Mouse (Mus musculus) cerebellum, adult 2 months (tissue): ENCODE measurements around the gene Foxn2. TPM values are rescaled to one million over a fixed set of nuclear protein-coding genes. Genes with fewer than 3 reads are reported as not detected.
"Not testable (repeated sequence)": the region's sequence is repeated elsewhere in the genome, so short reads cannot be mapped to it uniquely, and the experiment has no call there.

Source experiments
- DNase-seq, 2 experiments: peaks; one replicate each; pipeline ENCODE4 v3.0.0; 2021
- H3K27ac ChIP-seq: fragments of 200-500 bp; 2 replicates; pipeline ENCODE4 v1.5.1; 2012; ENCODE audit warnings: low read length, control low read depth, inconsistent platforms; ENCODE audit not compliant: insufficient read depth
- H3K27me3 ChIP-seq: fragments of 200-500 bp; 2 replicates; pipeline ENCODE4 v1.6.1; 2012; ENCODE audit warnings: inconsistent platforms, mild to moderate bottlenecking, low read length, moderate library complexity; ENCODE audit not compliant: control insufficient read depth, insufficient read depth
- H3K4me1 ChIP-seq: fragments of 200-500 bp; 2 replicates; pipeline ENCODE4 v1.6.1; 2011; ENCODE audit warnings: low read length; ENCODE audit not compliant: control insufficient read depth, insufficient read depth
- H3K4me3 ChIP-seq: fragments of 200-500 bp; replicated peaks from 2 replicates; pipeline ENCODE3; 2011; ENCODE audit warnings: mild to moderate bottlenecking, low read depth, low read length, control low read depth; ENCODE audit not compliant: insufficient read depth
- CTCF ChIP-seq: fragments of 200-500 bp; IDR thresholded peaks from 2 replicates; pipeline ENCODE4 v1.5.1; 2011; ENCODE audit warnings: low read depth, mild to moderate bottlenecking, control low read depth, low read length, moderate library complexity, borderline replicate concordance; ENCODE audit not compliant: insufficient read depth
- POLR2A ChIP-seq: fragments of 200-500 bp; IDR thresholded peaks from 2 replicates; pipeline ENCODE4 v1.6.1; 2011; ENCODE audit warnings: low read length, control low read depth, borderline replicate concordance; ENCODE audit not compliant: insufficient read depth
- WGBS: fragments of 180-500 bp; shearing (Covaris S2); methylation state at CpG from one replicate; pipeline ENCODE4 v1.1.7; 2018; 5-methylcytosine and 5-hydroxymethylcytosine counted together
- polyA plus RNA-seq: library from polyadenylated mRNA; depleted of rRNA; stranded (reverse); fragments of >200 nt; gene quantifications from 2 replicates; pipeline ENCODE4 v1.2.3, GENCODE M21; 2012

Gene Foxn2
- polyA plus RNA-seq, 1 experiment, result 20.1 TPM

GRCm38 (mm10) chr17:88458079-88458478 lies 17.6 kb downstream of the Foxn2 start:
- peaks cover 4% of the 10 kb centered on the region; the same call in 1 of the 2 replicates for H3K4me1 ChIP-seq
- no peaks in the 10 kb centered on the region for H3K27me3 ChIP-seq
- H3K27ac ChIP-seq, result no peak overlapping the region
- 64% methylated on average over 3 of the region's 3 CpGs for WGBS
- TF ChIP-seq POLR2A, result no peak
- TF ChIP-seq CTCF, result no peak
- H3K4me3 ChIP-seq, result no peak overlapping the region
- DNase-seq, result no peak

DNA sequence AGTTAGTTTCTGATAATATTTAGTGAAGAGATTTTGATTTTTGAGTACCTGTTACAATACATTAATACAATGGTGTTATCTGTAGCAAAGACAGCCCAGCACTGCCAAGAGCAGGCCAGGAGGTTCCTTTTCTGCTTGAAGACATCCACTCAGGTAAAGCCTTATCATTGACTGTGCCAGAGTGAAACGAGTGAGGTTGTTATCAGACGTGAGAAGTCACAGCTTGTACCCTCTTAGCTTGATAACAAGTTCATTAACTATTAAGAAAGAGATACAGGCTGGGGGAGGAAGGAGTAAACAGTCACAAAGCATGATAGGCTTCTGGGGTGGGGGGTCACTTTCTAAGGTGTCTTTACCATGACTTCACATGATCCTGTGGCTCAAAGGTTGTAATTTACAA lies 19.0 kb downstream of the Foxn2 start:
- TF ChIP-seq POLR2A (no peak), CTCF (no peak)
- Histone ChIP-seq H3K27me3 (no peaks in the 10 kb centered on the region), H3K4me1 (peaks cover 7% of the 10 kb centered on the region; the same call in 1 of the 2 replicates), H3K27ac (no peak overlapping the region), H3K4me3 (no peak overlapping the region)
- 17% methylated on average over 2 of the region's 2 CpGs for WGBS
- no peak for DNase-seq

DNA sequence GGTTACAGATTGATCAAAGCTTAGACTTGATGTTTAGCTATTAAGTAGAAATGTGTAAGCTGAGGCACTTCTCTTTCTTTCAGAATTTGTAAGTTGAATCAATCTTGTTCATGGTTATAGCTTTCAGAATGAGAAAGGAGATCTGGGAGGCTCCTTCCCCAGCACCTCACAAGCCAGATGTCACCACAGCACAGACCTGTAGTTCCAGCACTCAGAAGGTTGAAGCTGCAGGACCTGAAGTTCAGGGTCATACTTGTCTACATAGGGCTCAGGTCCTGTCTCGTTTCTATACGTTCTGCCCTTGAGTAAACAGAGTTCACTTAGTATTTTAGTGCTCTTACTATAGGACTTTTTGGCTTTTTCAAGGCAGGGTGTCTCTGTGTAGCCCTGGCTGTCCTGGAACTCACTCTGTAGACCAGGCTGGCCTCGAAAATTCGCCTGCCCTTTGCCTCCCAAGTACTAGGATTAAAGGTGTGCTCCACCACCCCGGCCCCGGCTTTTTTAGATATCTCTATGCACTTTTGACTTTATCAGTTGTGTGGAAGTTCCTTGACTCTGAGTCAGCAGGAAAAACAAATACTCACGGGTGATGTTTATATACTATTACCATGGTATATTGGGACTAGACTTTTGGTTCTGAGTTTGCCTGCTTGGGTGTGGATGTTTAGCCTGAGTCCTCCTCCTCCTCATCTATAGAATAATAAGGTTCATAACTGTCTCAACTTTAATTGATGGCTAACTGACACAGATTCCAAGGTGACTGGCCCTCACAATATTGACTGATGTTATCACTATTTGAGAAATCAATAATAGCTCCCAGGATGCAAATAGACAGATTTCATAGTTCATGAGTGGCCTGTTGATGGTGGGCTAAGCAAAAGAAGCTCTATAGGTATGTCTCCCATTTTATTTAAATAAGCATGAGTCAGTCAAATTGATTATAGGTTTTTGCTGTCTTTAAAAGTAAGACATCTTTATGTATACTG lies 19.7 kb downstream of the Foxn2 start:
- H3K4me1 ChIP-seq, result peaks cover 7% of the 10 kb centered on the region; the same call in 1 of the 2 replicates
- TF ChIP-seq CTCF (no peak), POLR2A (no peak)
- H3K27ac ChIP-seq, result no peak overlapping the region
- no peak overlapping the region for H3K4me3 ChIP-seq
- WGBS, result 76% methylated on average over 7 of the region's 7 CpGs
- no peak for DNase-seq
- H3K27me3 ChIP-seq, result no peaks in the 10 kb centered on the region

- WGBS, result 24% methylated on average over 5 of the region's 5 CpGs
- Histone ChIP-seq H3K4me1 (peaks cover 7% of the 10 kb centered on the region; the same call in 1 of the 2 replicates), H3K4me3 (no peak overlapping the region), H3K27ac (peak overlapping the region; percentile 30; the same call in 1 of the 2 replicates), H3K27me3 (no peaks in the 10 kb centered on the region)
- DNase-seq, result peak; percentile 57 to 73
- TF ChIP-seq POLR2A (no peak), CTCF (no peak)
Measured at GRCm38 (mm10) chr17:88462658-88463057, 22.1 kb downstream of the Foxn2 start.

- no peak for DNase-seq
- TF ChIP-seq POLR2A, result no peak
- no peak for TF ChIP-seq CTCF
- Histone ChIP-seq H3K27ac (no peak overlapping the region), H3K4me3 (no peak overlapping the region), H3K4me1 (peaks cover 7% of the 10 kb centered on the region; the same call in 1 of the 2 replicates), H3K27me3 (no peaks in the 10 kb centered on the region)
- WGBS, result 49% methylated on average over 1 of the region's 1 CpGs
Measured at GRCm38 (mm10) chr17:88466591-88466990, 26.1 kb downstream of the Foxn2 start.

DNA sequence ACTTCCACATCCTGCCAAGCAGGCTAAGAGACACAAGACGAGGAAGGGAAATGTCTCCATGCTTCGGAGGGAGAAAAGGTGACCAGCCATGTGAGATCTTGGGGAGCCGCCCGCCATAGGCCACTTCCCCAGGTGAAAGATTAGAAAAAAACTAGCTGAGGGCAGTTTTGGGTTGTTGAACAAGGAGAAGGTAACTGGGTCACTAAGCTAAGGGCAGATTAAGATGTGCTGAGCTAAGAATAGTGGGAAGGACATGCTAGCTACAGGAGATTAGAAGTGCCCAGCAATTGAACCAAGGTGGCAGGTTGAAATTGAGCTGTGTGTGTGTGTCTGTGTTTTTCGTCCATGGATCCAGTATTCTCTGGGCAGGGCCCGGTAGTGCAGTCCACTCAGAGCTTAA lies 27.2 kb downstream of the Foxn2 start:
- H3K27me3 ChIP-seq, result no peaks in the 10 kb centered on the region
- H3K4me3 ChIP-seq, result no peak overlapping the region
- H3K4me1 ChIP-seq, result peaks cover 6% of the 10 kb centered on the region; the same call in 1 of the 2 replicates
- DNase-seq, result no peak
- no peak overlapping the region for H3K27ac ChIP-seq
- 72% methylated on average over 6 of the region's 6 CpGs for WGBS
- TF ChIP-seq CTCF, result no peak
- no peak for TF ChIP-seq POLR2A

DNA sequence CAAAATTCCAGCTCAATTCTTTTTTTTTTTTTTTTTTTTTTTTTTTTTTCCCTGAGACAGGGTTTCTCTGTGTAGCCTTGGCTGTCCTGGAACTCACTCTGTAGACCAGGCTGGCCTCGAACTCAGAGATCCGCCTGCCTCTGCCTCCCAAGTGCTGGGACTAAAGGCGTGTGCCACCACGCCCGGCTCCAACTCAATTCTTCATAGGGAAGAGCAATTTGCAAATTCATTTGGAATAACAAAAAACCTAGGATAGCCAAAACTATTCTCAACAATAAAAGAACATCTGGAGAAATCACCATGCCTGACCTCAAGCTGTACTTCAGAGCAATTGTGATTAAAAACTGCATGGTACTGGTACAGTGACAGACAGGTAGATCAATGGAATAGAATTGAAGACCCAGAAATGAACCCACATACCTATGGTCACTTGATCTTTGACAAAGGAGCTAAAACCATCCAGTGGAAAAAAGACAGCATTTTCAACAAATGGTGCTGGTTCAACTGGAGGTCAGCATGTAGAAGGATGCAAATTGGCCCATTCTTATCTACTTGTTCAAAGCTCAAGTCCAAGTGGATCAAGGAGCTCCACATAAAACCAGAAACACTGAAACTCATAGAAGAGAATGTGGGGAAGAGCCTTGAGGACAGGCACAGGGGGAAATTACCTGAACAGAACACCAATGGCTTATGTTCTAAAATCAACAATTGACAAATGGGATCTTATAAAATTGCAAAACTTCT lies 28.3 kb downstream of the Foxn2 start:
- not testable (repeated sequence) for DNase-seq, H3K27me3 ChIP-seq, H3K4me1 ChIP-seq, H3K27ac ChIP-seq, H3K4me3 ChIP-seq
- WGBS, result 100% methylated on average over 5 of the region's 5 CpGs
